Mouse (Mus musculus) liver, embryonic 14.5 days (tissue): ENCODE measurements around the gene Rpl23a. TPM values are rescaled to one million over a fixed set of nuclear protein-coding genes. Genes with fewer than 3 reads are reported as not detected.

Source experiments
- ATAC-seq: fragments of 200-750 bp; cut with Nextera tagmentation; 2 replicates; pipeline ENCODE4 v1.8.0; 2017; ENCODE audit warnings: moderate number of reproducible peaks, mild to moderate bottlenecking, moderate library complexity; ENCODE audit not compliant: insufficient read depth
- DNase-seq, 3 experiments: peaks; one replicate each; pipeline ENCODE4 v3.0.0-alpha.2; 2012 to 2013; ENCODE audit warnings: low read depth in 3 of 3, low spot score in 3 of 3
- H3K27ac ChIP-seq: fragments of 300-500 bp; sonication (generic); 2 replicates; pipeline ENCODE4 v1.5.1; 2014; ENCODE audit warnings: moderate library complexity, mild to moderate bottlenecking, control low read depth, inconsistent platforms
- H3K27me3 ChIP-seq: fragments of 300-500 bp; sonication (generic); 2 replicates; pipeline ENCODE4 v1.6.1; 2014; ENCODE audit warnings: mild to moderate bottlenecking, low read length, moderate library complexity; ENCODE audit not compliant: control insufficient read depth, insufficient read depth
- H3K36me3 ChIP-seq: fragments of 300-500 bp; sonication (generic); replicated peaks from 2 replicates; pipeline ENCODE4 v1.6.1; 2014; ENCODE audit warnings: low read depth; ENCODE audit not compliant: control insufficient read depth, insufficient read depth
- H3K4me1 ChIP-seq, 2 experiments: fragments of 200-500 bp in 1 of 2; fragments of 300-500 bp in 1 of 2; sonication (generic) in 1 of 2; replicated peaks; 2 replicates each; pipeline ENCODE4 v1.6.1; 2012 to 2014; ENCODE audit warnings: antibody characterized with exemption in 1 of 2, inconsistent platforms in 1 of 2, low read length in 1 of 2; ENCODE audit not compliant: control insufficient read depth in 2 of 2, insufficient read depth in 2 of 2
- H3K4me2 ChIP-seq: fragments of 300-500 bp; sonication (generic); 2 replicates; pipeline ENCODE4 v1.6.1; 2014; ENCODE audit warnings: low read depth, mild to moderate bottlenecking, control low read depth, moderate library complexity
- H3K4me3 ChIP-seq, 2 experiments: fragments of 200-500 bp in 1 of 2; fragments of 300-500 bp in 1 of 2; sonication (generic) in 1 of 2; 2 replicates each; pipeline ENCODE4 v1.5.1; 2012 to 2014; ENCODE audit warnings: low read depth in 2 of 2, low read length in 2 of 2, mild to moderate bottlenecking in 2 of 2, control low read depth in 1 of 2, inconsistent platforms in 1 of 2, moderate library complexity in 1 of 2; ENCODE audit not compliant: insufficient read depth in 1 of 2
- H3K9ac ChIP-seq: fragments of 300-500 bp; sonication (generic); replicated peaks from 2 replicates; pipeline ENCODE4 v1.6.1; 2014; ENCODE audit warnings: mild to moderate bottlenecking, control low read depth, moderate library complexity
- H3K9me3 ChIP-seq: fragments of 300-500 bp; sonication (generic); 2 replicates; pipeline ENCODE4 v1.6.1; 2016; ENCODE audit warnings: low read length, mixed read lengths; ENCODE audit not compliant: control insufficient read depth
- CTCF ChIP-seq: IDR thresholded peaks from 2 replicates; pipeline ENCODE4 v1.5.1; 2016; ENCODE audit warnings: antibody characterized with exemption, low read depth, control low read depth
- EP300 ChIP-seq: IDR thresholded peaks from 2 replicates; pipeline ENCODE4 v1.6.1; 2016; ENCODE audit warnings: antibody characterized with exemption, low read depth
- WGBS: fragments of 180-500 bp; shearing (Covaris S2); extraction: QIAGEN DNeasy Blood & Tissue Kit; methylation state at CpG from one replicate; pipeline ENCODE4 v1.1.7; 2014; ENCODE audit not compliant: insufficient replicate concordance; 5-methylcytosine and 5-hydroxymethylcytosine counted together
- polyA plus RNA-seq, 2 experiments: library from polyadenylated mRNA; depleted of rRNA in 1 of 2; stranded (reverse) in 1 of 2; unstranded in 1 of 2; fragments of >200 nt; fragmentation: Nextera tagmentation in 1 of 2; extraction: Ambion mirVana in 1 of 2; gene quantifications; 2 replicates each; pipeline versions ENCODE4 v1.2.1 to v1.2.3; 2012 to 2014

Gene Rpl23a
- polyA plus RNA-seq, 2 experiments = 1,100 to 1,347 TPM

DNA sequence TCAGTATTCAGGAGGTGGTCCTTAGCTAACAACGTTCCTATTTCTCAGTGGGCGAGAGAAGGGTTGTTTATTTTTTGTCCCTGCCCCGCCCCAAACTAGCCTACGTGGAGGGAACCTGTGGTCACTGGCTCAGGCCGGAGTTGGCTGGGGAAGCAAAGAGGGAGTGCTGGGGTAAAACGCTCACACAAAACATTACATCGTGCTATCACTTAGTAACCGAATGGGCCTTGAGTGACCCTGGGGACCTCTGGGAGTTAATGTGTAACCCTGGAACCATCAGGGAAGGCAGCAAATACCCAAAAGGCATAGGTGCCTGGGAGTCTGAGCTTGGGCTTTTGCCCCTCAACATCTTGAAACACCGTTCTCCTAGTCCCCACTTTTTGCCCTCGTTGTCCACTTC, 5.9 kb downstream of the Rpl23a start:
- H3K36me3 ChIP-seq = peaks cover 33% of the 10 kb centered on the region
- ATAC-seq (peak; percentile 21), DNase-seq (peak in 2 of 3 experiments; percentile 64 to 70)
- H3K4me3 ChIP-seq = peak overlapping the region; percentile 86 to 90
- peaks cover 21 to 28% of the 10 kb centered on the region in 2 experiments for H3K4me1 ChIP-seq
- peak overlapping the region; percentile 99 for H3K4me2 ChIP-seq
- TF ChIP-seq EP300 (peak; percentile 22; the same call in 1 of the 2 replicates), CTCF (no peak)
- no peaks in the 10 kb centered on the region for H3K9me3 ChIP-seq
- H3K27me3 ChIP-seq = no peaks in the 10 kb centered on the region
- H3K9ac ChIP-seq = peak overlapping the region; percentile 99
- peak overlapping the region; percentile 96 for H3K27ac ChIP-seq
- WGBS = 0% methylated on average over 10 of the region's 10 CpGs

DNA sequence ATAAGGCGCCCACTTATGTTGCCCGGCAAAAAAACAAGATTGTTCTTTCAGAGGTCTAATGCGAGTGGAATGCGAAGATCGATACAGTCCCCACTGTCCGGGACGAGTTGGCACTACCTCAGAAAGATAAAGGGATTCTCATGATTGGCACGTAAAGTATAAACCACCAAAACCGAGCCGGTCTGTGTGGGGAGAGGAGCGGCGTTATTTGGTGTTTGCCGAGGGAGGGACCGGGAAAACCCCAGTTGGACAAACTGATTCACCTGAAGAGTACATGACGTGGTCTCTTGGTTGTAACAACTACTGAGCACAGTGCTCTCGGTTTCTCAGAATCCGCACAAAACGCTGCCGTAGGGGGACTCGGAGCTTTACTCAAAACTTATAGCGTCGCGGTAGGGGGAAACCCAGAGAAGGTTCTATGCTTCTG, 6.5 kb downstream of the Rpl23a start:
- peak overlapping the region; percentile 86 to 90 for H3K4me3 ChIP-seq
- H3K27me3 ChIP-seq = no peaks in the 10 kb centered on the region
- H3K4me2 ChIP-seq = peak overlapping the region; percentile 99
- peaks cover 27% of the 10 kb centered on the region for H3K36me3 ChIP-seq
- ATAC-seq (no peak), DNase-seq (peak in 1 of 3 experiments; percentile 70)
- no peaks in the 10 kb centered on the region for H3K9me3 ChIP-seq
- peak overlapping the region; percentile 99 for H3K9ac ChIP-seq
- H3K27ac ChIP-seq = peak overlapping the region; percentile 96
- peaks cover 20 to 26% of the 10 kb centered on the region in 2 experiments for H3K4me1 ChIP-seq
- no peak for TF ChIP-seq CTCF
- TF ChIP-seq EP300 = no peak
- under 1% methylated on average over 23 of the region's 23 CpGs for WGBS

DNA sequence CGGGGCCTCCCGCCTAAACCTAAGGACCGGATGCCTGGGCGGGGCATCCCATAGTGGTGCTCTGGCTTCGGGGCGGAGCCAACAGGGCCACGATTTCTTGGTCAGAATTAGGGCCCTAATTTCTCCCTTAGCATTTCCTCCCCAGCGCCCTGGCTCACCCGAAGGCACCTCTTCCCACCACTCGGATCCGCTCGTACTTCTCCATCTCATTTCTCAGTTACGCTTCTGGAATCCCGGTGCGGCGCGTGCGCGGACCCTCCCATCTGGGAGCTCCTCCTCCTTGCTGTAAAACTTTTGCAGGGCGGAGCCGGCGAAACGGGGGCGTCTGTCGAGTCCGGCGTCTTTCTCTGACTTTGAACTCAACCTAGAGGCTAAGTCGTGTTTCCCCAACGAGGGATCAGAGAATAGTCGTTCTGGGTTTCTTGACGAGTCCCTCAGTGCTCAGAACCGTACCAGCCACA, 7.0 kb downstream of the Rpl23a start, which contains the start of the genes Nek8 and Tlcd1:
Gene Nek8 (minus strand): TSS at position 274 of the 461 bp plus-strand sequence.
Gene Tlcd1 (plus strand): TSS at position 310 of the 461 bp plus-strand sequence.
- no peaks in the 10 kb centered on the region for H3K27me3 ChIP-seq
- H3K9me3 ChIP-seq = no peaks in the 10 kb centered on the region
- WGBS = under 1% methylated on average over 32 of the region's 32 CpGs
- peaks cover 16 to 26% of the 10 kb centered on the region in 2 experiments for H3K4me1 ChIP-seq
- H3K4me2 ChIP-seq = peak within 1 kb of the TSS; percentile 99
- no peak for TF ChIP-seq CTCF
- no peak; the same call in 1 of the 2 replicates for TF ChIP-seq EP300
- peak within 1 kb of the TSS; percentile 96 for H3K27ac ChIP-seq
- ATAC-seq (peak; percentile 58; the same call in 1 of the 2 replicates), DNase-seq (peak; percentile 80 to 93 (median 87))
- peaks cover 23% of the 10 kb centered on the region for H3K36me3 ChIP-seq
- H3K9ac ChIP-seq = peak within 1 kb of the TSS; percentile 99
- peak within 1 kb of the TSS; percentile 86 to 90 for H3K4me3 ChIP-seq

DNA sequence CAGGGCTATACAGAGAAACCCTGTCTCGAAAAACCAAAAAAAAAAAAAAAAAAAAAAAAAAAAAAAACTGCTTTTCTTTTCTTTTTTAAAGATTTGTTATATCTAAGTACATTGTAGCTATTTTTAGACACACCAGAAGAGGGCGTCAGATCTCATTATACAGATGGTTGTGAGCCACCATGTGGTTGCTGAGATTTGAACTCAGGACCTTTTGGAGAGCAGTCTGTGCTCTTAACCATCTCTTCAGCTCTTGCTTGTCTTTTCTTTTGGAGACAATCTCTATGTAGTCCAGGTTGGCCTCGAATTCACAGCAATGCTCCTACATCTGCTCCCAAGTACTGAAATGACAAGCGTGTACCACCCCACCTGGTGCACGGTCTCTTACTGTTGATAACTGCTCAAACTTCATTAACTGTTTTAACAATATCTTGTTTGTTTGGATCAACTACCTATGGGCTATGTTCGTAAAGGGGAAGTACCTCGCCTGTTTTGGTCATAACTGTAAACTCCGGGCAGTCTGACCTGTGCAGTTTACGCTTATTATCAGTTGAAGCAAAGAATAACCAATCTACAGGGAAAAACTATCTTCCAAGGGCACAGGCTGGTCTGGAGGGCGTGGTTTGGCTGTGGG, 7.5 kb downstream of the Rpl23a start:
- no peaks in the 10 kb centered on the region for H3K27me3 ChIP-seq
- no peaks in the 10 kb centered on the region for H3K9me3 ChIP-seq
- peak overlapping the region; percentile 96 for H3K27ac ChIP-seq
- H3K36me3 ChIP-seq = peaks cover 17% of the 10 kb centered on the region
- H3K9ac ChIP-seq = peak overlapping the region; percentile 99
- peak overlapping the region; percentile 33 to 86 for H3K4me3 ChIP-seq
- peak; percentile 0 for ATAC-seq
- DNase-seq = peak in 2 of 3 experiments; percentile 93 to 95
- peak; percentile 49 for TF ChIP-seq EP300
- TF ChIP-seq CTCF = peak; percentile 23; the same call in 1 of the 2 replicates
- WGBS = 1% methylated on average over 9 of the region's 10 CpGs
- peaks cover 16 to 23% of the 10 kb centered on the region in 2 experiments for H3K4me1 ChIP-seq
- H3K4me2 ChIP-seq = peak overlapping the region; percentile 99

DNA sequence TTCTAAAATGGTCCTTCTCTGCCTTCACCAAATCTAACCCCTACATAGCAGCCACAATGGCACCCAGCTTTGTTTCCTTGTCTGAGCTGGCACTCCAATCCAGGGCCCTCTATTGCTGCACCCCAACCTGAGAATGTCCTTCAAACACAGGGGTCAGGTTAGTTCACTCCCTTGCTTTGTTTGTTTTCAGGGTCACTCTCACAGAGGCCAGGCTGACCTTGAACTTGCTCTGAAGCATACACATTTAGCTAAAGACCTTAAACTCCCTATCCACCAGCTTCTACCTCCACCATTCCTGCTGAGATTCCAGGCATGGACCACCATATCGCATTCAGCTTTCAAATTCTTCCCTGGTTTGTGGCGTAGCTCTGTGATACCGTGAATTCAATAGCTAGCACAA, 8.9 kb downstream of the Rpl23a start:
- 83% methylated on average over 3 of the region's 3 CpGs for WGBS
- H3K27me3 ChIP-seq = no peaks in the 10 kb centered on the region
- no peak overlapping the region for H3K9ac ChIP-seq
- no peak for ATAC-seq
- peaks cover 15 to 17% of the 10 kb centered on the region in 2 experiments for H3K4me1 ChIP-seq
- no peak for TF ChIP-seq CTCF
- no peak for TF ChIP-seq EP300
- no peak overlapping the region for H3K27ac ChIP-seq
- H3K4me3 ChIP-seq = no peak overlapping the region
- H3K4me2 ChIP-seq = no peak overlapping the region
- H3K9me3 ChIP-seq = no peaks in the 10 kb centered on the region
- H3K36me3 ChIP-seq = peaks cover 3% of the 10 kb centered on the region
- no peak for DNase-seq
